Mouse (Mus musculus): ENCODE measurements around the gene Sorcs2. TPM values are rescaled to one million over a fixed set of nuclear protein-coding genes. Genes with fewer than 3 reads are reported as not detected.

The Sorcs2 gene
- total RNA-seq, 4 experiments from 2014 or later, result 5.0 to 9.4 (median 7.6) TPM

DNA sequence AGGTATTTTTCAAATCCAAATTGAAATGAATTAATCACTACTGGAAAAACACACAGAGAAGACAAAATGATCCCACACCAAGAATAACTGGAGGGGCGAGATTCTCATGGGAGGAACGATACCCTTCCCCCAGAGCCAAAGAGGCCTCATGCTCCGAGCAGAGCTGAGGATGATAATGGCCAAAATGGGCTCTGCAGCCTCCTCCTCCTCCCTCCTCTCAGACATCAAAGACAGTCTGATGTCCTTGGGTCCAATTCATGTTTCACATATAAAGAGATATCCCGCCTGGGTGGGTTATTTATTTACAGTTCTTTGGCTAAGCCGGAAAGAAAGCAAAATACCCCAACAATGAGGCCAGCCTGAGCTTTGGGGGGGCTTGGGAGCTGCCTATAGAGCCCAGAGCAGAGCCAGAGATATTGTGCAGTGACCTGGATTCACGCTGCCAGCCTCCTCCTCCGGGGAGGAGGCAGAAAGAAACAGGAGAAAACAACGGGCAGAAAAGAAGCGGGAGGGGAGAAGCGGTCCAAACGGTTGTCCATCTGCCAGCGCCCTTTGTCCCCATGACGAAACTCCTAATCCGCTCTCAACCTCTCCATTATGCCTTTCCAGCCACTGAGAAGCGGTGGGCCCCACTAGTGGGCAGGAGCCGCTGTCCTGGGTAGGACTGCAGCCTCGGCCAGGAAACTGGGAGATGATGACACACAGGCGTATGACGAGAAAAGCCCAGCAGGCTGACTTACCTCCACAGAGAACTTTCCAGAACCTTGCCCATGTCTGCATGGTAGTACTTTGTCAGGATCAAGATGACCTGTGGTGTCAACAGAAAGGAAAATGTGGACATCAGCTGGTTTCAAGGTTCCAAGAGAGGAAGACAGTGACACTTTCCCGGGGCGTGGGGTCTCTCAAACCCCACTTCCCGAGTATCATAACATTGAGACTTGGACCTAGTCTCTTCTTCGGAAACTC lies 169.3 kb downstream of the Sorcs2 start:
- no peak for DNase-seq (ENCODE audit: low spot score)

GRCm38 (mm10) chr5:36226296-36226695 lies 171.6 kb downstream of the Sorcs2 start:
- DNase-seq (ENCODE audit: low spot score), result no peak

- no peak for DNase-seq (ENCODE audit: low spot score)
Observed at GRCm38 (mm10) chr5:36225855-36226254, 172.1 kb downstream of the Sorcs2 start.

GRCm38 (mm10) chr5:36223787-36224186 lies 174.2 kb downstream of the Sorcs2 start:
- DNase-seq (ENCODE audit: low spot score), result no peak

DNA sequence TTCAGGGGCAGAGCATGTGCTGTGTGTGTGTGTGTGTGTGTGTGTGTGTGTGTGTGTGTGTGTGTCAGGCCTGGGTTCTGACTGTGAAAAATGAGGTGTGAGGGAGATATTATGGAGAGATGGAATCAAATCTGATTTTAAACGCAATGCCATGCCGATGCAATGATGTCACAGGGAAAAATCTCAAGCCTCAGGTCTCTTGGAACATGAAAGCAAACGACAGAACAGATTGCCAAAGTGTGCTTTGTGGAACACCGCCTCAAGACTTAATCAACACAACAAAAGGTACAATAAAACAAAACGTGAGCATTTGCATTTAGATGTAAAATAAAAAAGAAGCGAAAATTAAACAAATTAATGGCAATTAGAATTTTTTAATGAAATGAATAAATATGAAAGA lies 177.3 kb downstream of the Sorcs2 start:
- no peak for DNase-seq (ENCODE audit: low spot score)

DNA sequence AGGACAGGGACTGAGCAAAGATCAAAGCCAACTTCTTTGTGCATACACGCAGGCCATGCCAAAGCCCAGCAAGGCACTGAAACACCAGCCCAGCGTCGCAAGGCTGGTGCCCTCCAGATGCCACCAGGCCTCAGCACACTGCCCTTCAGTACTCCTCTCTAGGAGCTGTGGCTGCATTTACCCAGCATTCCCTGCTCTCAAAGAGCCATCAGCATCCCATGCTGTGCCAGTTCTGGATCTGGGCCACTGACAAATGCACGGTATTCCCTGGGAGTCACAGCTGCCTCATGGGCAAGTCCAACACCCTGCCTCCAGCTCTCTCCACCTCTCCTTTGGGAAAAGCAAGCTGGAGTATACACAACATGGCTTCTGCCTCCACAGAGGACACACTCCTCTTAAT lies 177.8 kb downstream of the Sorcs2 start:
- no peak for DNase-seq (ENCODE audit: low spot score)

DNA sequence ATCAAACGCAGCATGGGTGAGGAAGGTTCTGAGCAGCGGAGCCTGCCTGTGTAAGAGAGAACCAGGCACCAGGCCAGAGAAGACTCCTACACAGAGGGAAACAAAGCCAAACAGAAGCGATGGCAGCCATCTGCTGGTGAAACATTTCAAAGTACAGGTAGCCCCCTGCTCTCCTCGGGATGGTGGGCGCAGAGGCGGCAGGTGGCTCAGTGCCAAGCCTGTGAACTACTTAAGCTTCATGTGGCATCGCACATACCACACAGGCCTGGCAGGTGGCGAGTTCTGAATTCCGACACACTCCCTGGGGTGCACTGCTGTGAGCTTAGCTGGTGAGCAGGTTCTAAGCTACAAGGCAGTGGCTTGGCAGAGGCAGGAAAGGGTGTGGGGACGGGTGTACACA lies 184.6 kb downstream of the Sorcs2 start:
- no peak for DNase-seq (ENCODE audit: low spot score)

DNA sequence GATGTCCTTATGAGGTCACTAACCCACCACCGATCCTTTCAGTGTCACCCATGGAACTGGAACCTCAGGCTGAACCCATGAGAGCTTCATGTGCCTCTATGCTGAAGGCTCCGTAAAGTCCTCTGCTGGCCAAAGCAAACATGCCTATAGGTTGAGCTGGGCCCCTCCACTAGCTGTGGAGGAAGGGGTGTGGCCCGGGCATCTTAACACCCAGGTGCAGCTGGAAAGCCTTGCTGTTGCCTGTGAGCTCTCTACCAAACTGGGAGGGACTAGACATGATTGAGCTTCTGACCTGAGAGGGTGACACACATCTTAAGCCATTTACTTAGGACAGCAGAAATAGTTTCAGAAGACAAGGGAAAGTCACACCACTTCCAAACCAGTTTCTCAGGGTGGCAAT lies 189.1 kb downstream of the Sorcs2 start:
- DNase-seq (ENCODE audit: low spot score), result no peak

GRCm38 (mm10) chr5:36205397-36205796 lies 192.5 kb downstream of the Sorcs2 start:
- no peak for DNase-seq (ENCODE audit: low spot score)

GRCm38 (mm10) chr5:36203916-36204315 lies 194.0 kb downstream of the Sorcs2 start, which contains the start of gene Psapl1:
TSS of gene Psapl1 (plus strand) at chr5:36204021.
- no peak for DNase-seq (ENCODE audit: low spot score)

DNA sequence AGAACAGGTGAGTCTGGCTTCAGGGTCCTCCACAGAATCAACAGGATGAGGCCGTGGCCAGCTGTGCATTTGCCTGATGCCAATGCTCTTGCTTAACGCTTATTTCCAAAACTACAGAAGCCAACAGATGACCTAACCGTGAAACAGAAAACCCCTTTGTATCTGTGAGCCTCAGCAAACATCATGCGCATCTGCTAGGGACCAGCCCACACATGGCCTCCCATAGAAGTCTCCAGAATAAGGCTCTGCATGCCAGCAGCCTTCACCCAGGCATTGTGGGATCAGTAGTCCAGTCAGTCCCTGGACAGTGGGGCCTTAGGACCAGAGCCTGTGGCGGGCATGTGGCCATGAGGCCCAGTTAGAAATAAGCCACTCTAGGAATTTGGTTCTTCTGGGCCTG lies 194.5 kb downstream of the Sorcs2 start:
- no peak for DNase-seq (ENCODE audit: low spot score)

- no peak for DNase-seq (ENCODE audit: low spot score)
Observed at GRCm38 (mm10) chr5:36202781-36203180, 195.2 kb downstream of the Sorcs2 start.

DNA sequence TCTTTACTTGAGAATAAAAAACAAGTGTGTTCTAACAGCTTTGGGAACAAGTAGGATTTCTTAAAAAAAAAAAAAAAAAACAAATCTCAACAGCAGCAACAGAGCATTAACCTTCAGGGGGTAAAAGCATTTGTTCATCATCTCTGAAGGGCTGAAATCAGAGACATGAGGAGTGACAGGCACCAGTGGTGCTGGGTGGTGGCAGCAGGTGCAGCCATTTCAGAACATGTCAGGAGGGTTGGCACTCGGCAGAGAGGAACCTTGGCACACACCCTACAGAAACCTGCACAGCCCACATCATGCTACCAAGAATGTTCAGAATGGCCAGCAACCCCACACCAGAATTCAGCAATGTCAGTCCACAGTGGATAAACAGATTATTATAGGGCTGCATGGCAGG lies 198.4 kb downstream of the Sorcs2 start:
- no peak for DNase-seq (ENCODE audit: low spot score)

GRCm38 (mm10) chr5:36195436-36195835 lies 202.5 kb downstream of the Sorcs2 start:
- DNase-seq (ENCODE audit: low spot score), result no peak

DNA sequence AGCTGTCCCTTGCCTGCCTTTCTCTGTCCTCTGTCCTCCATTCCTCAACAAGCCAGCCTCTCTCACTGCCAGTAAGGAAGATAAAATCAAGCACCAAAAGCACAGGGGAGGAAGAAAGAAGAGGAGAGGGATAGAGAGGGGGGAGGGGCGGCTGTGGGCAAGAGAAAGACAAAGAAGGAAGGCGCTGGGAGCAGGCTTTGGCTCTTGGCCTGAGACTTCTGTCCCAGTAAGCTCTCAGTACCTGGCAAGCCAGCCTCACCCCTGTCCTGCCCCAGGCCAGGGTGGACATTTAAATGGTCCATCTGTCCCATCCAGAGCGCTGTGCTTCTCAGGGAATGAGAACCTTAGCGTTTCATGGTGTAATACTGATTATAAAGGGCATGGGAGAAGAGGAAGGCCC lies 203.3 kb downstream of the Sorcs2 start:
- no peak for DNase-seq (ENCODE audit: low spot score)

GRCm38 (mm10) chr5:36192677-36193076 lies 205.3 kb downstream of the Sorcs2 start:
- no peak for DNase-seq (ENCODE audit: low spot score)

GRCm38 (mm10) chr5:36191876-36192275 lies 206.1 kb downstream of the Sorcs2 start:
- no peak for DNase-seq (ENCODE audit: low spot score)

DNA sequence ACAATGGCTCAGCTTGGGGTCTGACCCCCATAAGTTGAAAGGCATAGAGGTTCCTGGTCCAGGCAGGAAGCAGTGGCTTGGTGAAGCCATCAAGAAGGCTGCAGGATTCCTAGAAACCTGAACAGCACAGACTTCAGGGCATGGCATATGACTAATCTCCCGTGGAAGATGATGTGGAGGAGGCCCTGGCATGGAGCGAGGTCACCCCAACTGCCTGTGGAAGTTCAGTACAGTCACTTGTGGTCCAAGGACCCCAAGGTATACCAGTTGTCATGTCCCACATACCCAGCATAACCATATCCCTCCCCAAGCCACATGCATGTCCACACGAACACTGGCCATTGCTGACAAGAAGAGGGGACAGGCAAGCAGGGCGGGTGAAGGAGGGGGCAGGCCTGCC lies 206.7 kb downstream of the Sorcs2 start:
- no peak for DNase-seq (ENCODE audit: low spot score)

- DNase-seq (ENCODE audit: low spot score), result peak; percentile 49
Observed at GRCm38 (mm10) chr5:36188310-36188709, 209.6 kb downstream of the Sorcs2 start.

GRCm38 (mm10) chr5:36186294-36187053 lies 211.5 kb downstream of the Sorcs2 start:
- DNase-seq (ENCODE audit: low spot score), result no peak

DNA sequence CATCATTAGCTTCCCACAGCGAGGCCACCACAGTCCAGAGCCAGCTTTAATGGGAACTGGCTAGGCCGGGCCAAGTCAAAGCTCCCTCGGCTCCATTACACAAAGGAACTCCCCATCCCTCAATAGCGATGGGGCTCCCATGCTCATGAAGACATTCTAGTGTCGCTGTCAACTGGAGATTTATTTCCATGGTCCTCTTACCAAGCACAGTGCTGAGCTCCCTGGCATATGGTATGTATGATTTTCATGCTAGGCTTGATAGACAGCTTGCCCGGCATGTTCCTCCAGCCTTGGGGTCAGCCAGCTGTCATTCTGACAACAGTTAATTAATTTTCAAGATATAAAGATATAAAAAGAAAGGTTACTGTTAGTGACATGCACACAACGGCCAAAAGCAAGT lies 215.6 kb downstream of the Sorcs2 start:
- DNase-seq (ENCODE audit: low spot score), result no peak

DNA sequence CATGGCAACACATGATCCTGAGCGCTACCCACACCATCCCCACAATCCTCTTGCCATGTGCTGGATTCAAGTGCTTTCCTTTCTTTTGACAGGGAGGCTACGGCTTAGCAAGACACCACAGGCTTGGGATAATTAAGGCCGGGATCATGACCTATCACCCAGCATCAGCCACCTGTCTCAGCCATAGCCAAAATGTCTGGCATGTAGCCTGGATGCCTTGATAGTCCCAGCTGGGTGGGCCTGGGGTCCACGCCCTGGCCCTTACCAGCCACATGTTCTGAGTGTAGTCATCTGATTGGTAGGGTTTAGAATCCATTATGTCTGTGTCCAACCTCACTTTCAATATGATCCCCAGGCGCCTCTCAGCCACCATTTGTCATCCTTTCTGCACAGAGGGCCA lies 218.2 kb downstream of the Sorcs2 start:
- DNase-seq (ENCODE audit: low spot score), result no peak

- no peak for DNase-seq (ENCODE audit: low spot score)
Observed at GRCm38 (mm10) chr5:36178785-36179184, 219.2 kb downstream of the Sorcs2 start.
